Mouse (Mus musculus): Measurements from ENCODE around the gene Olfr635. TPM values are rescaled to one million over a fixed set of nuclear protein-coding genes. Genes with fewer than 3 reads are reported as not detected.

The Olfr635 gene
- polyA plus RNA-seq, 1 experiment from 2014 or later, result not detected

- WGBS, result 76% methylated on average over 3 of the region's 3 CpGs
- no peaks in the 10 kb centered on the region for H3K36me3 ChIP-seq (replicated peaks)
These were observed 56.0 kb downstream of the Olfr635 start for GRCm38 (mm10) chr7:104026978-104027377.

GRCm38 (mm10) chr7:104035145-104035544, 64.2 kb downstream of the Olfr635 start, which contains the start of gene Olfr641:
Gene Olfr641 (plus strand): TSS chr7:104035445.
- WGBS, result 87% methylated on average over 1 of the region's 1 CpGs
- H3K27me3 ChIP-seq, result no peaks in the 10 kb centered on the region
- no peak for ATAC-seq (ENCODE audit: low FRiP score)
- H3K9ac ChIP-seq, result no peak within 1 kb of the TSS
- H3K9me3 ChIP-seq, result no peaks in the 10 kb centered on the region
- no peaks in the 10 kb centered on the region for H3K4me1 ChIP-seq
- no peak within 1 kb of the TSS for H3K4me2 ChIP-seq
- H3K27ac ChIP-seq, result no peak within 1 kb of the TSS
- no peaks in the 10 kb centered on the region for H3K36me3 ChIP-seq (replicated peaks)
- no peak within 1 kb of the TSS for H3K4me3 ChIP-seq (replicated peaks)

More at GRCm38 (mm10) chr7:104026978-104027377, 56.0 kb downstream of the Olfr635 start:
- no peaks in the 10 kb centered on the region for H3K9me3 ChIP-seq
- H3K9ac ChIP-seq, result no peak overlapping the region
- H3K4me3 ChIP-seq (replicated peaks), result no peak overlapping the region
- no peak overlapping the region for H3K4me2 ChIP-seq
- H3K27me3 ChIP-seq, result no peaks in the 10 kb centered on the region
- ATAC-seq (ENCODE audit: low FRiP score), result no peak
- H3K27ac ChIP-seq, result no peak overlapping the region
- H3K4me1 ChIP-seq, result no peaks in the 10 kb centered on the region

Other genes with a start within 250 kb of the Olfr635 start
- not detected in 2 replicates for gene Olfr628, start 240.8 kb upstream of the Olfr635 start, polyA plus RNA-seq (2016; fragmentation: Nextera tagmentation; extraction: Ambion mirVana)
- not detected in 2 replicates for gene Olfr629, start 226.2 kb upstream of the Olfr635 start, polyA plus RNA-seq (2016; fragmentation: Nextera tagmentation; extraction: Ambion mirVana)
- not detected in 2 replicates for gene Olfr630, start 213.8 kb upstream of the Olfr635 start, polyA plus RNA-seq (2016; fragmentation: Nextera tagmentation; extraction: Ambion mirVana)
- not detected in 2 replicates for gene Olfr69, start 199.6 kb upstream of the Olfr635 start, polyA plus RNA-seq (2016; fragmentation: Nextera tagmentation; extraction: Ambion mirVana)
- gene Olfr68, start 191.5 kb upstream of the Olfr635 start, polyA plus RNA-seq (2016; fragmentation: Nextera tagmentation; extraction: Ambion mirVana), result not detected in 2 replicates
- not detected in 2 replicates for gene Olfr67, start 179.3 kb upstream of the Olfr635 start, polyA plus RNA-seq (2016; fragmentation: Nextera tagmentation; extraction: Ambion mirVana)
- gene Hbb-bt, start 157.2 kb upstream of the Olfr635 start, polyA plus RNA-seq (2016; fragmentation: Nextera tagmentation; extraction: Ambion mirVana), result 599 and 788 TPM in 2 replicates
- 465 and 620 TPM in 2 replicates for gene Hbb-bs, start 143.1 kb upstream of the Olfr635 start, polyA plus RNA-seq (2016; fragmentation: Nextera tagmentation; extraction: Ambion mirVana)
- gene Hbb-bh2, start 130.6 kb upstream of the Olfr635 start, polyA plus RNA-seq (2016; fragmentation: Nextera tagmentation; extraction: Ambion mirVana), result 0.50 TPM in 1 of 2 replicates, not detected in the other
- gene Hbb-bh1, start 128.0 kb upstream of the Olfr635 start, polyA plus RNA-seq (2016; fragmentation: Nextera tagmentation; extraction: Ambion mirVana), result 427 and 624 TPM in 2 replicates
- gene Hbb-y, start 117.9 kb upstream of the Olfr635 start, polyA plus RNA-seq (2016; fragmentation: Nextera tagmentation; extraction: Ambion mirVana), result 6,398 and 8,559 TPM in 2 replicates
- not detected in 2 replicates for gene Olfr66, start 84.9 kb upstream of the Olfr635 start, polyA plus RNA-seq (2016; fragmentation: Nextera tagmentation; extraction: Ambion mirVana)
- not detected in 2 replicates for gene Olfr64, start 76.7 kb upstream of the Olfr635 start, polyA plus RNA-seq (2016; fragmentation: Nextera tagmentation; extraction: Ambion mirVana)
- gene Olfr65, start 67.7 kb upstream of the Olfr635 start, polyA plus RNA-seq (2016; fragmentation: Nextera tagmentation; extraction: Ambion mirVana), result not detected in 2 replicates
- gene Olfr631, start 42.3 kb upstream of the Olfr635 start, polyA plus RNA-seq (2016; fragmentation: Nextera tagmentation; extraction: Ambion mirVana), result not detected in 2 replicates
- gene Olfr632, start 36.8 kb upstream of the Olfr635 start, polyA plus RNA-seq (2016; fragmentation: Nextera tagmentation; extraction: Ambion mirVana), result not detected in 2 replicates
- not detected in 2 replicates for gene Olfr633, start 26.7 kb upstream of the Olfr635 start, polyA plus RNA-seq (2016; fragmentation: Nextera tagmentation; extraction: Ambion mirVana)
- not detected in 2 replicates for gene Olfr638, start 27.6 kb downstream of the Olfr635 start, polyA plus RNA-seq (2016; fragmentation: Nextera tagmentation; extraction: Ambion mirVana)
- gene Olfr639, start 46.2 kb downstream of the Olfr635 start, polyA plus RNA-seq (2016; fragmentation: Nextera tagmentation; extraction: Ambion mirVana), result 0.04 TPM in 1 of 2 replicates, not detected in the other
- gene Olfr640, start 54.4 kb downstream of the Olfr635 start, polyA plus RNA-seq (2016; fragmentation: Nextera tagmentation; extraction: Ambion mirVana), result not detected in 2 replicates
- gene Olfr641, start 64.3 kb downstream of the Olfr635 start, polyA plus RNA-seq (2016; fragmentation: Nextera tagmentation; extraction: Ambion mirVana), result not detected in 2 replicates
- not detected in 2 replicates for gene Olfr642, start 81.5 kb downstream of the Olfr635 start, polyA plus RNA-seq (2016; fragmentation: Nextera tagmentation; extraction: Ambion mirVana)
- not detected in 2 replicates for gene 4930516K23Rik, start 90.3 kb downstream of the Olfr635 start, polyA plus RNA-seq (2016; fragmentation: Nextera tagmentation; extraction: Ambion mirVana)
- not detected in 2 replicates for gene Olfr644, start 100.7 kb downstream of the Olfr635 start, polyA plus RNA-seq (2016; fragmentation: Nextera tagmentation; extraction: Ambion mirVana)
- not detected in 2 replicates for gene Olfr645, start 114.3 kb downstream of the Olfr635 start, polyA plus RNA-seq (2016; fragmentation: Nextera tagmentation; extraction: Ambion mirVana)
- not detected in 2 replicates for gene Olfr646, start 133.7 kb downstream of the Olfr635 start, polyA plus RNA-seq (2016; fragmentation: Nextera tagmentation; extraction: Ambion mirVana)
- not detected in 2 replicates for gene Ubqln5, start 158.7 kb downstream of the Olfr635 start, polyA plus RNA-seq (2016; fragmentation: Nextera tagmentation; extraction: Ambion mirVana)
- not detected in 2 replicates for gene Olfr643, start 166.3 kb downstream of the Olfr635 start, polyA plus RNA-seq (2016; fragmentation: Nextera tagmentation; extraction: Ambion mirVana)
- not detected in 2 replicates for gene Ubqln3, start 172.1 kb downstream of the Olfr635 start, polyA plus RNA-seq (2016; fragmentation: Nextera tagmentation; extraction: Ambion mirVana)
- gene Ubqlnl, start 179.4 kb downstream of the Olfr635 start, polyA plus RNA-seq (2016; fragmentation: Nextera tagmentation; extraction: Ambion mirVana), result not detected in 2 replicates
- gene Olfm5, start 193.7 kb downstream of the Olfr635 start, polyA plus RNA-seq (2016; fragmentation: Nextera tagmentation; extraction: Ambion mirVana), result not detected in 2 replicates
- gene Olfr648, start 212.2 kb downstream of the Olfr635 start, polyA plus RNA-seq (2016; fragmentation: Nextera tagmentation; extraction: Ambion mirVana), result 0.41 and 0.51 TPM in 2 replicates
- gene Olfr649, start 224.8 kb downstream of the Olfr635 start, polyA plus RNA-seq (2016; fragmentation: Nextera tagmentation; extraction: Ambion mirVana), result not detected in 2 replicates
- gene Trim6, start 247.6 kb downstream of the Olfr635 start, polyA plus RNA-seq (2016; fragmentation: Nextera tagmentation; extraction: Ambion mirVana), result 0.62 and 1.1 TPM in 2 replicates